Mouse (Mus musculus): ENCODE measurements around the gene Anks1b. TPM values are rescaled to one million over a fixed set of nuclear protein-coding genes. Genes with fewer than 3 reads are reported as not detected.

Anks1b gene
- total and polyA plus RNA-seq, 3 experiments, result not detected

DNA sequence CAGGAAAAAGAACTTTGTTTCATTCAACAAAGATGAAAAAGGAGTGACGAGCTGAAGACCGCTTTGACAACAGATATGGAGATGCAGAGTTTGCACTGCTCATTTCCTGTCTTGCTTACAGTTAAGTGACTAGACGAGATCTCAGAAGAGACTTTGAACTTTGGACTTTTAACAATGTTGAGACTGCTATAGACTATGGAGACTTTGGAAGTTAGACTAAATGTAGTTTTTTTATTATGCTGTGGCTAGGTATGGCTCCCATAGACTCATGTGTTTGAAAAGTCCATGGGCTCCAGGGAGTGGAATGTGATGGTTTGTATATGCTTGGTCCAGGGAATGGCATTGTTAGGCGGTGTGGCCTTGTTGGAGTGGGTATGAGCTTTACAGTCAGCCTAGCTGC lies 1108.5 kb downstream of the Anks1b start:
- no peaks in the 10 kb centered on the region for H3K4me1 ChIP-seq (ENCODE audit: control insufficient read depth in 1 of 2, insufficient read depth in 2 of 2, low read length in 2 of 2)
- no peak overlapping the region for H3K27ac ChIP-seq (ENCODE audit: control insufficient read depth, low read depth, low read length)
- H3K4me3 ChIP-seq (ENCODE audit: control insufficient read depth in 1 of 2, insufficient read depth in 1 of 2, low read depth in 2 of 2, low read length in 2 of 2), result no peak overlapping the region
- no peaks in the 10 kb centered on the region for H3K36me3 ChIP-seq (ENCODE audit: control insufficient read depth in 1 of 2, insufficient read depth in 2 of 2, low read length in 2 of 2)
- H3K9me3 ChIP-seq (replicated peaks; ENCODE audit: insufficient read depth, low read length), result no peaks in the 10 kb centered on the region
- DNase-seq (ENCODE audit: low read depth, low spot score), result no peak
- H3K27me3 ChIP-seq (ENCODE audit: control insufficient read depth in 1 of 2, insufficient read depth in 2 of 2, low read length in 2 of 2), result no peaks in the 10 kb centered on the region
- no peaks in the 10 kb centered on the region for H3K79me2 ChIP-seq (ENCODE audit: control insufficient read depth, insufficient read depth, low read length, poor library complexity)
- TF ChIP-seq TCF12 (IDR thresholded peaks at IDR 0.05; ENCODE audit: low read depth, low read length) (no peak), MAFK (IDR thresholded peaks at IDR 0.05; ENCODE audit: borderline replicate concordance, low read depth, low read length) (no peak), GATA1 (IDR thresholded peaks at IDR 0.05; ENCODE audit: low read depth, low read length) (no peak)
- no peak overlapping the region for H3K9ac ChIP-seq (ENCODE audit: control insufficient read depth, low read depth, low read length, poor library complexity, severe bottlenecking)

DNA sequence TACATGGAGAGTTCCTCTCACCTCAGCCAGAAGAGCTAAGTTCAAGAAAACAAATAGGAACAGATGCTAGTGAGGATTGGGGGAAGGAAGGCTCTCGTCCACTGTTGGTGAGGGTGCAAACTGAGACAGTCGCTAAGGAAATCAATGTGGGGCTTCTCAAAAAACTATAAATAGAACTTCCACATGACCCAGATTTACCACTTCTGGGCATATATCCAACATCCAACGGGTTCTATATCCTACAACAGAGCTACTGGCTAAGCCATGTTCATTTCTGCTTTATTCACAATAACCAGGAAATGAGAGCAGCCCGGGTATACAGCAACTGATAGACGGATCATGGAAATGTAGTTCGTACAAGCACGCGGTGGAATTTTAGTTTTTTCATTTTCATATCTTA lies 1109.7 kb downstream of the Anks1b start:
- Histone ChIP-seq H3K79me2 (ENCODE audit: control insufficient read depth, insufficient read depth, low read length, poor library complexity) (no peaks in the 10 kb centered on the region), H3K36me3 (ENCODE audit: control insufficient read depth in 1 of 2, insufficient read depth in 2 of 2, low read length in 2 of 2) (no peaks in the 10 kb centered on the region), H3K9me3 (replicated peaks; ENCODE audit: insufficient read depth, low read length) (no peaks in the 10 kb centered on the region), H3K27ac (ENCODE audit: control insufficient read depth, low read depth, low read length) (no peak overlapping the region), H3K27me3 (ENCODE audit: control insufficient read depth in 1 of 2, insufficient read depth in 2 of 2, low read length in 2 of 2) (no peaks in the 10 kb centered on the region), H3K9ac (ENCODE audit: control insufficient read depth, low read depth, low read length, poor library complexity, severe bottlenecking) (no peak overlapping the region), H3K4me3 (ENCODE audit: control insufficient read depth in 1 of 2, insufficient read depth in 1 of 2, low read depth in 2 of 2, low read length in 2 of 2) (no peak overlapping the region), H3K4me1 (ENCODE audit: control insufficient read depth in 1 of 2, insufficient read depth in 2 of 2, low read length in 2 of 2) (no peaks in the 10 kb centered on the region)
- DNase-seq (ENCODE audit: low read depth, low spot score), result peak; percentile 9
- TF ChIP-seq SIN3A (IDR thresholded peaks at IDR 0.05; ENCODE audit: low read length) (no peak), TBP (IDR thresholded peaks at IDR 0.05; ENCODE audit: low read depth, low read length) (no peak), ZC3H11A (IDR thresholded peaks at IDR 0.05; ENCODE audit: low read depth, low read length) (no peak), CTCF (IDR thresholded peaks at IDR 0.05 in 2 of 3, conservative IDR thresholded peaks at IDR 0.05 in 1 of 3; ENCODE audit: control insufficient read depth in 1 of 3, insufficient read depth in 1 of 3, low read depth in 2 of 3, low read length in 3 of 3, poor library complexity in 1 of 3, severe bottlenecking in 1 of 3) (no peak), SMC3 (IDR thresholded peaks at IDR 0.05; ENCODE audit: low read depth, low read length) (no peak), KAT2A (conservative IDR thresholded peaks at IDR 0.05; ENCODE audit: low read depth, low read length) (no peak), UBTF (IDR thresholded peaks at IDR 0.05; ENCODE audit: borderline replicate concordance, insufficient read depth, low read depth, low read length) (no peak), ZNF384 (IDR thresholded peaks at IDR 0.05; ENCODE audit: low read depth, low read length) (no peak), GATA1 (IDR thresholded peaks at IDR 0.05; ENCODE audit: low read depth, low read length) (no peak), MEF2A (IDR thresholded peaks at IDR 0.05; ENCODE audit: extremely low read depth, insufficient replicate concordance, low read depth, low read length, poor library complexity, severe bottlenecking) (no peak), CHD2 (IDR thresholded peaks at IDR 0.05; ENCODE audit: low read length) (no peak), EP300 (IDR thresholded peaks at IDR 0.05; ENCODE audit: low read depth in 1 of 2, low read length in 2 of 2) (no peak), ZMIZ1 (IDR thresholded peaks at IDR 0.05; ENCODE audit: low read depth, low read length) (no peak), MAX (IDR thresholded peaks at IDR 0.05; ENCODE audit: low read length) (no peak), POLR2AphosphoS2 (IDR thresholded peaks at IDR 0.05; ENCODE audit: low read length) (no peak), E2F4 (IDR thresholded peaks at IDR 0.05; ENCODE audit: borderline replicate concordance, low read depth, low read length) (no peak), RCOR1 (IDR thresholded peaks at IDR 0.05; ENCODE audit: low read depth, low read length) (no peak), USF1 (IDR thresholded peaks at IDR 0.05; ENCODE audit: low read depth, low read length) (no peak), USF2 (IDR thresholded peaks at IDR 0.05; ENCODE audit: borderline replicate concordance in 1 of 2, insufficient read depth in 1 of 2, low read depth in 1 of 2, low read length in 2 of 2) (no peak)
